Mouse (Mus musculus) common myeloid progenitor, adult 5-6 weeks (primary cell): ENCODE measurements around the gene Ift27. TPM values are rescaled to one million over a fixed set of nuclear protein-coding genes. Genes with fewer than 3 reads are reported as not detected.

Experiments
- ATAC-seq: replicated peaks from 2 replicates; pipeline ENCODE4 v1.8.0; 2016; ENCODE audit warnings: low read depth, mild to moderate bottlenecking, moderate TSS enrichment, inconsistent platforms; ENCODE audit not compliant: poor library complexity, severe bottlenecking
- total RNA-seq: library from RNA; stranded (forward); fragments of 200-1000, 187-1606 nt; gene quantifications from 2 replicates; pipeline ENCODE4 v1.2.3, GENCODE M21; 2017

Gene Ift27
- 14.3 and 18.2 TPM in 2 replicates for total RNA-seq

DNA sequence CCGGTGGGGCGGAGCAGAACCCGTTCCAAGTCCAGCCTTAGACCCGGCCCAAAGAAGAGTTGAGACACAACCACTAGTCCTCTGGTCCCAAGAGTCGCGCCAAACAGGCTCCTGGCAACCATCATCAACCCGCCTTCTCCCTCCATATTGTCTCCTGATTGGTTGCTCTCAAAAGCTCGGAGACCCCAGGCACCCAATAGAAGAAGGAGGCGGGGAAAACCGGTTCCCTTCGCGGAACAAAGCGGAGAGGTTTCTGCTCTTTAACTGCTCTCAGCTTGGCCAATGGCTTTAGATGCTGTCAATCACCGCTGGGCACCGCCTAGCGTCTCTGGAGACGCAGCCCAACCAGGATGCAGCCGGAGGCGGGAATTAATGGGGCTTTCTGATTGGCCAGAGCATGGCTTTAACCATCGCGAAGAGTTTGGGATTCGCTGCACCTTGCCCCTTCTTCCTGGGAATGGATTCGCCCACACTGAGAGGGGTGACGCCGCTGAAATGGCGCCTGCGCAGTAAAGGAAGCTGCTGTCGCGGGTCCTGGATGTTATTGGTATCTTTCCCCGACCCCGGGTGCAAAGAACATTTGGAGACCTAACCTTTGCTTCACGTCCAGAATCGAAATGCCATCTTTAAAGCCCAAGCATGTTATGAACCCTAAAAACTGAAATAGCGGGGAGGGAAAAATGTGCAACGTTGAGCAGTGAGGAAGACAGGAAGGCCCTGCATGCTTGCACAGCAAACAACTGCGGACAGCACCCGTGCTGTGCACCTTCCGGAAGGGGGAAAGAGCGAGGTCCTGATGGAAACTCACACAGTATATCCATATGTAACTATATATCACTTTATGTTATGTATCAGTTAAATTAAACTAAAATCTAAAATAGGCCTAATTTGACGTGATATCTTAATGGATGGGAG, at the start of gene Ift27:
Gene Ift27 (minus strand): TSS at position 136 of the 915 bp plus-strand sequence.
- peak; percentile 90 for ATAC-seq

DNA sequence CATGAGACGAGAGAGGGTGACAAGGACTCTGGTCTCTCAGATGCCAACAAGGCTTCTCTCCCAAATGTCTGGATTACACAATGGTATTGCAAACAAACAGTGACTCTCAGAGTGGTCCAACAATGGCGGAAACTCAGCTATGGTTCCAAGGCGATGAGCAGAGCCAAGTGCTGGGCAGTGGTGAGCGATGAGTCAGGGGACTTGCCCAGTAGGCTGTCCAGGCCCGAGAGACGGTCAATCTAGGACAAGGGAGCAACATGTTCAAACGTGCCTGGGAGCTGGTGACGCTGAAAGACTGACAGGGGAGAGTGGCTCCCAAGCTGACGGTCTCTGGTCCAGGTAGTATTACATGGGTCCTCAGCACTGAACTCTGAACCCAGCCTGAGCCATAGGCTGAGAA, 41.4 kb upstream of the Ift27 start:
- ATAC-seq, result no peak

DNA sequence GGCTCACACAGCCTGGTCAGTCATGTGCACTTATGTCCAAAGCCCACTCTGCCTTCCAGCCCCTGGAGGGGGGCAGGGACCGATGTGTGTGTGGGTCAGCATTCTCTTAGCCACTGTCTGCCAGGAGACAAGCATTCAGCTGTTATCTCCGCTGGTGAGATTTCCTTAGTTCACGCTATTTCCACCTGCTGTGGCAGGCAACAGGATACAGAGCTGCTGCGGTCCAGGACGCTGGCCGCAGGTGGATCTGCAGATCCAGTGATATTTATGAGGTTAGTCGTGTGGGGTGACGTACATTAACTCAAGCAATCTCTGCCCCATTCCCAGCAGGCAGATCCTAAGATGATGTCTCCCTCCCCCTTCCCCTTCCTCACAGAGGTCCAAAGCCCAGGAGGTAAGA, 37.5 kb upstream of the Ift27 start:
- no peak for ATAC-seq

DNA sequence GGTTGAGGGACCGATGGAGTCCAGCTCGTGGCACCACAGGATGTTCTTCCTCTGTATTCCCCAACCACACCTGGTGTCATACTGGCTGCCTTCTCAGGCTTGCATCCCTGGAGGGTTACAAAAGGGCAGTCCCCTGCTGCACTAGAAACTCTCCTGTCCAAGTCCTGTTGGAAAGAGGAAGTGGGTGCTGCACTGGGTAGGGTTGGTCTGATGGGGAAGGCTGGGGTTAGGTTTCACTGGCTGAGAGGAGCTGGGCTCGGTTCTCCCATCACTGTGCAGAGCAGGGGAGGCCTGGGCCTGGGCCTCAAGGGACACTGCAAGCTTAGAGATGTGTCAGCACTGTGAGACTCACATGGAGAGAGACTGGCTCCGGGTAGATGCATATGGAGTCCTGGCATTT, 36.3 kb upstream of the Ift27 start:
- ATAC-seq, result peak; percentile 58; the same call in 1 of the 2 replicates

DNA sequence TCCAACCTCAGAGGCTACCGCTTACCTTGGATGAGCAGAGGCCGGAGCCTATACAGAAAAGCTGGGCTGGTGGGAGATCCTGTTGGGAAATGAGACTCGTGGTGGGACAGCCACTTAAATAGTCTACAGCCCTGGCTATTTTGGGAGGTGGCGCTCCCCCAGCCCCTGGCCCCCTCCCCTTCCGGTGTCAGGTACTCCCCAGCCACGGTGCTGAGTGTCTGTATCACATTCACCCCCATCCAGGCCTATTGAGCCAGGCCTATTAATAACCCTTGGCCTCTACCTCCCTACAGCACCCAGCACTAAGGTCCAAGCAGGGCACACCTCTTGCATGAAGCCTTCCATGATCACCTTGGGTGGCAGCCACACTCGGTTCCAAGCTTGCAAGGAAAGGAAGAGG, 32.4 kb upstream of the Ift27 start, which contains the start of gene Pvalb:
Gene Pvalb (minus strand): TSS at position 89 of the 400 bp plus-strand sequence.
- no peak for ATAC-seq

- ATAC-seq, result no peak
Observed at GRCm38 (mm10) chr15:78205192-78205591, 31.3 kb upstream of the Ift27 start.

- no peak for ATAC-seq
Observed at GRCm38 (mm10) chr15:78204053-78204847, 30.3 kb upstream of the Ift27 start.

GRCm38 (mm10) chr15:78195096-78195880, 21.4 kb upstream of the Ift27 start:
- no peak for ATAC-seq

DNA sequence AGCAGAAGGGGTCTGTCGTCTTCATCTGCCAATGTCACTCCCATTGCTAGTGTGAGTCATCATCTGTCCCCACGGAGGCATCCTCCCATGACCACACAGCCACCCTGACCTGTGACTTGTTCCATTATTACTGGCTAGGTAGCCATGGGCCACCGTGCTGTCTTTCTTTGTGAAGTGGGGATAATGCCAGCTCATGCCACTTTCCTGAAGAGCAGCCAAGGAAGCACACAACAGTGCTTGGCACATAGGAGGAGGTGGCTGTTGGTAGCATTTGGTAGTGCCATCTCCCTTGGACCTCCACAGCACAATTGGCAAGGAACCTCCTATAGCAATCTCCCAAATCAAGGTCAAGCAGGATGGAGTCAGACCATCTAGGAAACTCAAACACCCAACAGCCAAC, 20.4 kb upstream of the Ift27 start:
- ATAC-seq, result no peak

DNA sequence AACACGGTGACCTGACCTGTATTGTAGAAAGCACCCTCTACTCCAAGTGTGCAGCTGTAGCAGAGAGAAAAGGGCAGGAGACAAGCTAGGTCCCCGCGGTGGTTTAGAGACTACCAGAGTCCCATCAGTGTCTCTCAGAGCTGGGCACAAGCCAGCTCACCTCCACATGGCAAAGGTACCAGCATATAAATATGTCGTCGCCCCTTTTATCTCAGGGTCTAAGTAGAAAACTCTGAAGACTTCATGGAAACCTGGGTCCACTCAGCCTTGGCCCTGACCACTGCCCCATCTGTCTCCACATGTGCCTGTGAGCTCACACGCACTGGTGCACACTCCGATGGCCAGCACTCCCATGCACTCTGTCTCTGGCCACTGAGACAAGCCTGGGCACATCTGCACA, 15.7 kb upstream of the Ift27 start:
- no peak for ATAC-seq

- ATAC-seq, result no peak
Observed at GRCm38 (mm10) chr15:78188546-78188945, 14.6 kb upstream of the Ift27 start.

DNA sequence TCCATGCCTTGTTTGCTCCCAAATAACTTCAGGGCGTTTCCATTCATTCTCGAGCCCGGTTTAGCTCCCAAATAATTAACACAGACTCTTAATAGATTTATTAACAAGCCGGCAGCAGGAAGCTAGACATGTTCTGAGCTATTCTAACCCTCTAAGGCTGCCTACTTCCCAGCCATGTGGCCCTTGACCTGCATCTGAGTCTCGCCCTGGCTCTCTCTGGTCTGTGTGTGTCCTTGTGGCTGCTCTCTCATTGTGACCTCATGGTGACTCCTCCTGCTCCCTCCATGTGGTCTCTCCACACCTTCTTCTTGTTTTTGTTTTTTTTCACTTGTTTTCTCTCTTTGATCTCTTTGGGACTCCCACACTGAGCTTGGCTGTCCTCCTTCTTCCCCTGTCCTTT, 13.0 kb upstream of the Ift27 start:
- ATAC-seq, result no peak

GRCm38 (mm10) chr15:78185609-78186008, 11.7 kb upstream of the Ift27 start:
- ATAC-seq, result no peak

GRCm38 (mm10) chr15:78184855-78185254, 10.9 kb upstream of the Ift27 start:
- peak; percentile 96 for ATAC-seq

DNA sequence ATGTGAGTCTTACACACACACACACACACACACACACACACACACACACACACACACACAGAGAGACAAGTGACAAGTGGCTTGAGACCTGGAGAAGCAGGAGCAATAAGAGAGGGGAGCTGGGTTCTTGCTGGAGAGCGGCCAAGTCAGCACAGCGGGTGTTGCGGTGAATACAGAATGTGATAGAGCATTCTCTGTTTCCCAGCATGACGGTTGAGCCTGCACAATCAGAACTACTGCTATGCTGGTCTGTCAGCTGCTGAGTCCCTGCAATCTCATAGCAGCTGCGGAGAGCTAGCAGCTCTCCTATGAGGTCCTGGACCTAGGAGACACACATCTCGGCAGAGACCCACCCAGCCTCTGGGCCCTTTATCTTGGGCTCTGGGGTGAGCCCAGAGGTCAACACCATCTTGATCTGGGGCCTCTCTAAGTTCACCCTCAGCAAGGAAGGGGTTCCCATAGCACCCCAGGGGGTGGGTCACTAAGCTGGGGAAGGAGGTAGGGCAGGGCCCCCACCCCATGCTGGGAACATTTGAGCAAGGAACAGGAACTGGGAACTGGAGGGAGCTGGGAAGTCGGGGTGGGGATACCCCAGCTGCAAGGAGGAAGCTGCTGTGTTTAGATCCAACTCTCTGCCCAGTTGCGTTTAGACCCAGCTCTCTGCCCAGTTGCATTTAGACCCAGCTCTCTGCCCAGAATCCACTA, 7.9 kb upstream of the Ift27 start:
- ATAC-seq, result no peak

DNA sequence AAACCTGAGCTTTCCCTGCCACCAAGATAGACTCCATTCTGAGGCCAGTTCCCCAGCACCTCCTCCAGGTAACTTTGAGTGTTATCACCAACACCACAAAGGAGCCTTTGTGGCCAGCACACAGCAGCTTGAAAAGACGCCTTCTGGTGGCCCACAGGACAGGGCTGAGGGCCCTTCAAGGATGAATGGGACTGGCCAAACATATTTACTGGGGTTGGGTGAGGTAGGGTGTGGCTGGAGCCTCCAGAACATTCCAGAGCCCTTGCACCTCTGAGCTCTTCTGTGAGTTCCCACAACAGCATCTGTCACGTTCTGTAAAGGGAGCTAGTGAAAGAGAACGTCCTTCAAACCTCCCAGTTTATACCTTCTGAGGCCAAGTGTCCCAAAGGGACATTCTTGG, 5.9 kb upstream of the Ift27 start:
- no peak for ATAC-seq

GRCm38 (mm10) chr15:78178397-78178796, 4.5 kb upstream of the Ift27 start:
- peak; percentile 42 for ATAC-seq

DNA sequence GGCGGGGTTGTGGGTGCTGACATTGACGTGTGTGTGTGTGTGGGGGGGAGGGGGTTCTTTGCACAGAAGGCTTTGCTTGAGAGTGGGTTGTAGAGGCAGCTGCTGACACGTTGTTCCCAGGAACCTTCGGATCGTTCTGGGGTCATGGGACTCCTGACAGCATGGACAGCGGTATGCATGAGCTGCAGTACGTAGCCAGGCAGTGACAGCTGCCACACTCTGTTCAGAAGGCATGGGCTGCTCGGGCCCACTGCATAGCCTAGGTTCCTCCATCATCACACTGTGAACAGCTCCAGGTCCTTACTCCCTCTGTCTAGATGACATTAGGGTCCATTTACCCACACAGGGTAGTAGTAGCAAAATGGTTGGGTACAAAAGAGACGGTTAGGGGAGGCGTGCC, 3.4 kb upstream of the Ift27 start:
- ATAC-seq, result no peak

DNA sequence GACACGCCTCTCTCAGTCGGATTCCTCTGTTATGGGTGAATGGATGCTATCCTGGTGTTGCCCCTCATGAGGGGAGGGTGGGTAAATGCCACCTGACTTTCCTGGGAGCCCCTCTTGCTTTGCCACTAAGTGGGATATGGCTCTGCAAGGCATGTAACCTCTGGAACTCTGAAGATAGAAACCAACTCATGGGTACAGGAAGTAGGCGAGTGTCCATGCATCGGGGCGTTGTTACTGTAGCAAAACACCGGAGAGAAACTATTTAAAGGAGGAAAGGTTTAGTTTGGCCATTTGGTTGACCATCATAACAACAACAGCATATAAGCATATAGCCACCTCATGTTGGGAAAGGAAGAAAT, 959 bp upstream of the Ift27 start:
- ATAC-seq, result no peak
